Mouse (Mus musculus): ENCODE measurements around the gene Plcl1.

The Plcl1 gene

DNA sequence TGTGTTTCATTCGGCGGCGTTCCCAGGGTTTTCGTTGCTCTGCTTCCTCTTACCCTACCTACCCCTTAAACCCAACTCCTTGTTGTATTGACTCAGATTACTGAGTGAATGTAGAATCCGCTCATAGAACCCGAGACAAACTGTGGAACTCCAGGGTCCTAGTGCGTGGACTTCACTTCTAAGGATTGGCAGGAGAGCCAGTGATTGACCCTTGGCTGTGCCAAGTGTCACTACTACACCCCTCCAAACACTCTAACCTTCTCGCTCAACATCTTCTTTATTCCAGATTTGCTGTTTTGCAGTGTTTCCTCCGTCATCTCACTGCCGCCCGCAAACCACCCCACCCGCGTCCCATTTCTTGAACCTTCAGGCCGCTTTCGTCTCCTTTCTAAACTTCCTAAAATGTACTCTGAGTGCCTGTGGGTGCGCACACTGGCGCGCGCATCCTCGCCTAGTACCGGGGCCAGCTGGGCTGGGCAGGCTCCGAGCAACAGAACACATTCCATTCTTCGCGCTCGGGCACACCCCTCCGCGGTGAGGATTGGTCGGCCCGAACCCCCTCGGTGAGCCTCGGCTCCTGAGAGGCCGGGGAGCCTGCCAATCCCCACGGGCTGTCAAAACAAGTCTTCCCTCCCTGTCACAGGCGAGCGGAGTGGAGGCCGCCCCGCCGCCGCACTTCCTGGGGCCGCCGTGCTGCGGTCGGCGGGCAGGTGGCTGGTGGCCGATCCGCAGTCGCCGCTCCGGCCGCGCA is at the start of gene Plcl1:
Gene Plcl1 (plus strand): TSS at position 650 of the 751 bp plus-strand sequence.
- DNase-seq: peak; percentile 96

DNA sequence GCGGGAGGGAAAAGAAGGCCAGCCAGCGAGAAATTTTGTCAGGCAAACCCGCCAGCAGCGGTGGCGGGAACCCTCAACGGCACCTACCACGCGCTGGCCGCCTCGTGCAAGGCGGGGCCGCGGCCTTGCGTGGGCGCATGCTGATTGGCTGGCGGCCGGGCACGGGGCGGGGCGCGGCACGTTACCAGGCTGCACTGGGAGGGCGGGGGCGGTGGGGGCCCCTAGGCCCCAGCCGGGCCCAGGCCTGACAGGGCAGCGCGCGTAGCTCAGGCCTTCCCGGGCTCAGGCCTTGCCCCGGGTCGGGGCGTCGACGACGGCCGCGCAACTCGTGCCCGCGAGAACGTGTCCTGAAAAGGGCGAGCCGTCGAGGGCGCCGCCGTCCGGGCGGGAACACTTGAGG is 43.1 kb upstream of the Plcl1 start:
- DNase-seq: peak; percentile 14

DNA sequence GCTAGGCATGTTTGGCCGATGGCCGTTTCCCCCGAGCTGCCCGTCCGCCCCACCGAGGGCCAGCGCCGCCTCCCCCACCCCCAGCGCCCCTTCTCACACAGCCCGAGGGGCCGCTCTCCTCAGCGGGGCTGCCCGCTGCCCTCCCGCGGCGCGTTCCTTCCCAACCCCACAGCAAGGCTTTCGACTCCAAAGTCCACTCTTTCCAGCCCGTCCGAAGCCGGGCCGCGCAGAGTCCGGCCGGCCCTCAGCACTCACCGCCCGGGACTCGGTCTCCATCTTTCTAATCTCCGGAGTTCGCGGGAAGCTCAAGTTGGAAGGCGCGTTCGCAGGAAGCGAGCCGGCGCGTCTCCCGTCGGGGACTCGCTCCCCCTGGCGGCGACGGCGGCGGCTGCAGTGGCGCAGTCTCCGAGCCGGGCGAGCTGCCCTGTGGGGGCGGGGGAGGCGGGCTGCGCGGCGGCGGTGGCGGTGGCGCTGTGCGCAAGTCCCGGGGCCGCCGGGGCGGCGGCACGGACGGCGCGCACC is 42.6 kb upstream of the Plcl1 start, which contains the start of gene Boll:
Gene Boll (minus strand): TSS at position 426 of the 522 bp plus-strand sequence.
- DNase-seq: peak; percentile 93

DNA sequence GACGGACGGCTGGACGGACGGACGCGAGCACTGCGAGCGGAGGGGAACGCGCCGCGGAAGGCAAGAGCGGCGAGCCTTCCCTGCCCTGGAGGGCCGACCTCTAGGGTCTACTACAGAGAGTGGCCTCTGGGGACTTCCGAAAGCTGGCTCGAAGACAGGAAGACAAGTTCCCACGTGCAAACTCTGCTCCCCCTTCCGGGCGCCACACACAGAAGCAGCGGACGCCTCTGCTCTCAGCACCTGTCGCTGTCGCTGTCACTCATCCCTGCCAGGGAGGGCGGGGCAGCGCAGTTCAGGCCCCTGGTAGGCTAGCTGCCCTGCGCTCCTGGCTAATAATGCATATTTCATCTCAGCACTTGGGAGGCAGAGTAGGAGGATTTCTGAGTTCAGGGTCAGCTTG is 42.1 kb upstream of the Plcl1 start:
- DNase-seq: peak; percentile 84

DNA sequence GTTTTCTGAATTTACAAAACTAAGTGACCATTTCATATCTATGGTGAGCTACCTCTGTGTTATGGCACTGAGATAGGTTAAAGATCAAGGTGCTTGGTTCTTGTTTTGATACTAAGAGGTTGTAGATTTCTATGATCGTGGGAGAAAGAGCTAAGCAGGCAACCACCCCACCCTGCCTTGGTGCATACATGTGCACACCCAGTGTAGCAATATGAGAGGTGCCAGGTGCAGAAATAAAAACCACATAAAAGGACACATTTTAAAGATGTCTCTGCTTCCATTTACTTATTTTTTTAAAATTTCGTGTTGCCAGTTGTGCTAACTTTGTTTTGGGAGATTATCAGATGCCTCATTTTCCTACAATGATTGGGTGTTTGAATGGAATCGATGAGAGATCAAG is 33.1 kb upstream of the Plcl1 start:
- peak; percentile 45 for DNase-seq

DNA sequence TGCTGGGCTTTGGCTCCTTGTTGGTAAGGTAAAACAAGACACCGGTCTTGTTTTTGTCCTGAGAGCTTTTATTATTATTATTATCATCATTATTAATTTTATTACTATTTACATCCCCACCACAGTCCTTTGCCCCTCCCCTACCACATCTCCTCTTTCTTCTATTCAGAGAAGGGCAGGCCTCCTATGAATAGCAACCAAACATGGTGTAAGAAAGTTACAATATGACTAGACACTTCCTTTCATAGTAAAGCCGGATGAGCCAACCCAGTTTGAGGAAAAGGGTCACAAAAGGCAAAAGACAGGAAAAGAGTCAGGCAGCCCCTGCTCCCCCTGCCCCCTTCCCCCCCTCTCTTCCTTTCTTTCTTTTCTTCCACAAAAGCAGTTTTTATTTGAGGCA is 25.2 kb upstream of the Plcl1 start:
- no peak for DNase-seq

DNA sequence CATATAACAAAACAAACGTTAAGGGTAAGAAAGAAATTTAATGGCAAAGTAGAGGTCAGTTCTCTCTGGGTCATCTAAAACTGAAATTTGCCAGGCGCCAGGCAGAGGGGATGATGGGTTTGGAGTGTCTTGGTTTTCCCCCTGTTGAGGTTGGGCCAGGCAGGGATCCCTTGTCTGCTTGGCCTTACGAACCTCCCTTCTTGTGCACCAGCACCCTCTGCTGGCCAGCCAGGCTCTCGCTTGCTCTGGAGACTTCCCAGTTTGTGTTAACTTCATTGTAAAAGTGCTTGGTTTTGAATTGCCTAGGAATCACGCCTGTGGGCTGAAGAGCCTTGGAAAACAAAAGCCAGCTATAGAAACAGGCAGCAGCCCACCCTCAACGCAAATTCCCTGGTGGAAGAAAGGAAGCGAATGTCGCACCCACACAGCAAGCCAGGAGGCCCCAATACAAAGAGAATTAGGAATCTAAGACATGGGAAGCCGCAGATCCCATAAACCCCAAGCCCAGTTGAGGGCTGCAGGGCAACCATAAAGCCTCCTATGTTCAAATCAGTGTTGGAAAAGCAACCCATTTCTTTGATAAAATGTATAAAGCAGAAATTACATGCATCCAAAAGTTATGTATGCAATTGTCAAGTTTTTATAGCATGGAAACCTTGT is 22.5 kb upstream of the Plcl1 start:
- peak; percentile 94 for DNase-seq

DNA sequence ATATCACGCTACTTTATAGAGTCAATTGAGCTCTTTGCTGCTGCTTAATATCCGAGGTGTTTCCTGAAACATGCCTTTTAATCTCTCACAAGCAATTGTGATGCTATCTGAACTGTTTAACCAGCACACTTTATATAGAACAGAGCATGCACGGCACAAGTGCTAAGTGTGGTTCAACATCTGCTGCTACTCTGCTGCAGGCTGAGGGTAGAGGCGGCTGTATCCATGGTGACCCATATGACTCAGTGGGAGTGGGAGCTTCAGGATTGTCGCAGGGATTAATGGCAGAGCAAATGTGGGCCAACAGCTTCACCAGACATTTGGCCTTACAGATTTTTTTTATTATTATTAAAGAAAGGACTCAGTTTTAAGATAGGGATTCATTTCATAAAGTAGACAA is 5.8 kb upstream of the Plcl1 start:
- no peak for DNase-seq

DNA sequence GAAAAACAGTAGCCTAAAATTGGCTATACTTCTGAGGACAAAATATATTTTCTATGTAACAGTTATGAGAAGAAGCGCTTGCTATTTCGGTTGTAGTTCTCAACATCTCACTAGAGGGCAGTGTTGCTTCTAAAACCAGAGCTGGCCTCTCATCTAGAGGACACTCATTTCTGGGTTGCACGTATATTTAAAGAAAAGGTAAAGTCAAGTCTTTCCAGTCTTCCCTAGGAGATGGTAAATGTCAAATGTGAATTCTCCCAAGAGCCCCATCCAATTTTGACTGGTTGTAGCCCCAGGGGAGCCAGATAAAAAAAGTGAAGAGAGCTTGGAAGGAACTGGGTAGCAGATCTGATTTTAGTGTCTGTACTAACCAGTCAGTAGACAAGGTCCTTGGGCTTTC is 1.3 kb upstream of the Plcl1 start:
- DNase-seq: peak; percentile 57

DNA sequence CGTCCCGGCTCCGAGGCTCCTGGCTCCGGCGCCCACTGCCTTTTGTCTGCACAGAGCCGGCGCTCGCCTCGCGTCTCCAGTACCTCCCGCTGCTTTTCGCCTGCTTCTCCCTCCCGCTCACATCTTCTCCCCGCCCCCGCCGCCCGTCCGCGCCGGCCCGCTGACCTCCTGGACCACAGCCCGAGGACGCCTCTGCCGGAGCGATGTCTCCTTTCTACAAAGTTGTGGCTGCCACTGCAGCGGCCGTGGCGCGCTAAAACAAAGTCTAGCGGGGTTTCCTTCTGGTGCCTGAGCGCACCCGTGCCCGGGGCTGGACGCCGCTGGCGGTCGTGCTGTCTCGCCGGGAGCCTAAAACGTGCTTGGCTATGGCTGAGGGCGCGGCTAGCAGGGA is 297 bp downstream of the Plcl1 start:
- peak; percentile 72 for DNase-seq

DNA sequence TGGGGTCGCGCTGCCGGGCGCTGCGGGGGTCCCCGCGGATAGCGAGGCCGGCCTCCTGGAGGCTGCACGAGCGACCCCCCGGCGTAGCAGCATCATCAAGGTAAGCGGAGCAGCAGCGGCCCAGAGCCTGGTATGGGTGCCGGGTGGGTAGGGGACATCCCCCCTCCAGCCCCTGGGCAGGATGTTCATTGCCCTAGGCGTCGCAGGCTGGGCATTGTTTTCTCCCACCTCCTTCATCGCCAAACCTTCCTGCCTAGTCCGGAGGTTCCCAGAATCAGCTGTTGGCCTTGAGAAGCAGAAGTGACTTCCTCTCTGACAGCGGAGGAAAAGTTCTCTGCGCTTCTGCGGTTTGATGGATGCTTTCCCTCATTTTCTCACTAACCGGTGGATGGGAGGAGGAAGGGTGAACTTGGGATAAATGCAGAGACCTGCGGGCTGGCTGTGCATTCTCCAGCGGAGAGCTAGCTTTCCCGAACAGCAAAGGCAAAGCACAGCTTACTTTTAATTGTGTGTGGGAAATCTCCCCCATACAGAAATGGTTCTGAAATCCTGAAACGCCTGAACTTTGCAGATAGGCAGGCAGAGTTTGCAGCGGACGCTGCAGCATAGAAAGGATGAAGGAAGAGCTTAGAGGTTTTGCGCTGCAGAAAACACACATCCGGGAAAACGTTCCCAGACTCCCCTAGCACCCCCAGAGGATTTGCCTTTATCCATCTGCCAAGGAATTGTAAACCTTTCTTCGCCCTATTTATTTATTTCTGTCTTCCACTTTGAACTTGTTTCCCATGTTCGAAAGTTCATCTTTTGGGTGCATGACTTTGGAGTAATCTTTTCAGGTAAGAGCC is 1.0 kb downstream of the Plcl1 start:
- no peak for DNase-seq

DNA sequence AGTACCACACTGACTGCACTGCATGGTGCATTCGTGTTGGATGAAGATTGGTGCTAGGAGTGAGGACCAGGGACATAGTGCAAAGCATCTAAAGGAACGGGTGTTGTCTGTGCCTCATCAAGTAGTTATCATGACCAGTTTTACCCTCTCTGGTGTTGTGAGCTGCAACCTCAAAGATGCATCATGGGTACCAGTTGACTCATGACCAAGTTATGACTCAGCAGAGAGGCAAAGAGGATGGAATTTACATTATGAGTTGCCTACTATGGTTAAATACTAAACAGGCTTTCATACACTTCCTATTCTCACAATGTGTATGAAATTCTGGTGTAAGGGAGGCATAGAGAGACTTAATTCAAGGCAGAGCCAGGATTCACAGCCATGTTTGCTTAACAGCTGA is 4.9 kb downstream of the Plcl1 start:
- DNase-seq: no peak

DNA sequence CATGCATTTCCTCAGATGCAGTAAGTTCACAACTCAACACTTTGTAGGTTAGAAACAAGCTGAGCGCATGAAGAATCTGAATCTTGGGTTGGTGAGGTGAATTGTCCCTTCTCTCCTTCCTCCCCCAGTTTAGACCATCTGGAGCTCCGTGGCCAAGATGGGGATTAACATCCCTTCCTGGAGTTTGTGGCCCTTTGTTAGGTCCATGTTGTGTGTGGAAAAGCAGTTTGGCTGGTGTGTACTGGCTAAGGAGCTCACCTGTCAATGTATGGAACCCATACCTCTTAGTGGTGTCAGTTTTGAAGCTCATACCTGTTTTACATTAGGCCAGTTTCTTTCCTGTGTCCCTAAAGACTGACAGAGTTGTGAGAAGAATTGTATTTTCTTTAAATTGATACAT is 5.4 kb downstream of the Plcl1 start:
- no peak for DNase-seq

DNA sequence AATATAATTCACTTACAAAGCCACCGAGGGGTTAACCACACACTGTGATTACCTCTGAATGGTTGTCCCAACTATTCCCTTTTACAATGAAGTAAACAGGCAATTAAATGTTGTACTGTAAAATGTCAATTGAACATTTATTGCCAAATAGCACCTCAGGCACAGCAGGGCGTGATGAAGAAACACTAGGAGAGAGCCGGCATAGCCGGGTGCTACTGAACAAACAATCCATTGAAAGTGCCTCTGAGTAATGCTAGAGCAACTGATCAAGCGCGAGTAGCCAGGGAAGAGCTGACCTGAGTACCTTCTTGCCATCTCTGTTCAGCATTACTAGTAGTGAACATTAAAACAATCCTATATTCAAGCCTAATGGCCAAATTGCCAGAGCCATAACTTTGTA is 6.8 kb downstream of the Plcl1 start:
- DNase-seq: no peak

DNA sequence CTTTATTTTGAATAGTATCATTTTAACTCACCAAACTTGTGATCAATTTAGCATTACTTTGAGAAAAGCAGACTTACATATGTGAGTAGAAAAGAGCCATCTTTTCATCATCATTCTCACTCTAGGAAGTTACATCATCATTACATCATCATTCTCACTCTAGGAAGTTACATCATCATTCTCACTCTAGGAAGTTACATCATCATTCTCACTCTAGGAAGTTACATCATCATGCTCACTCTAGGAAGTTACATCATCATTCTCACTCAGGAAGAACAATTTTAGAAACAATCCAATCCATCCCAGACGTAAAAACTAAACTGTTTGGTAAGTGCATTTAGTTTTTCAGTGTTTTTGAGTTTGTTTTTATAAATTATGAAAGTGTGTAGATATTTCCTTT is 7.8 kb downstream of the Plcl1 start:
- no peak for DNase-seq

DNA sequence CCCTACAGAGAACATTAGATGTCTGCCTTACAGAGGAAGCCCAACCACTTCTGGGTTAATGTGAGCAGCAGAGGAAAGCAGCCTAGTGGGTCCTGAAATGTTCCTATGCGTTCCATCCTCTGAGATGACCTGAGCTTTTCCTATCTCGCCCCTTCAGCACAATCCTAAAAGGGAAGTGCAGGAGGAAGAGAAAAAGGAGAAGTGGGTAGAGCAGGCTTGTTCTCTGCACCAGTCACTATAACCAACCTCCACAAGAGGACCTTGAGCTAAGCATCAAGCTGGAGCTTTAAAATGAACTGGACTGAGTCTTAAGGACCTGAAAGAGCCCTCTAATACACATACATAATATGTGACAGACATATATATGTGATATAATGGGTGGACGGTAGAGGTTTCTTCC is 13.2 kb downstream of the Plcl1 start:
- DNase-seq: no peak

DNA sequence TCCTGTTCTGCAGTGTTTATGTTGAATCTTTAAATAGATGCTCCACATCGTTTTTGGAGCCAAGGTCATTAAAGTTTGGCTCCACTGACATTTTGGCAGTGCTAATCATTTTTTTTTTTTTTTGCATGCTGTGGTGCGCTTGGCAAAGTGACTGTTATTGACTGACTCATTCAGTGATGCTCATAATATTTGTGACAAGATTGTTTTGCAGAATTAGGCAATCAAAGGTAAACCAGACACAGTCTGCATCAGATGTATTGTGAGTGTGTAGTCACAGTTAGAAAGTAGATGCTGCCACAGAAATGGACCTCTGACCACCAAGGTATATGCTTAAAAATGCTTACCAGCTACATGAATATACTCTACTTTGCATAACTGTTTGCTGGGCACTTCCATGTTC is 21.9 kb downstream of the Plcl1 start:
- no peak for DNase-seq

DNA sequence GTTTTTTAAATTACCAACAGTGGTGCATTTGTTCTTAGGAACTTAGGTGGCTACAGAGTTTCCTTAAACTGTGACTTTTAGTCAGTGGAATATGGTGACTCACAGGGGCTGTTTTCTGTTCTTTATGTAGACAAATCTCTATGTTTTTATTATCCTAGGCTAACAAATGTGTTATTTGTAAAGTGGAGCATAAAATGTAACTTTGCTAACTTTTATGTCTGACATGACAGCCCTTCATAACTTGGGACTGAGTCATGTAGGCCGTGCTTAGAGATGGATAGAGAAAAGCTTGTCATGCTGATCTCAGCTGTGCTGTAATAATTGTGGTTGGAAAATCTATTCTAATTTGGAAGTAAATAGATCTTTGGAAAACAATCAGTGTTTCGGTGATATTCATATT is 23.3 kb downstream of the Plcl1 start:
- DNase-seq: no peak

DNA sequence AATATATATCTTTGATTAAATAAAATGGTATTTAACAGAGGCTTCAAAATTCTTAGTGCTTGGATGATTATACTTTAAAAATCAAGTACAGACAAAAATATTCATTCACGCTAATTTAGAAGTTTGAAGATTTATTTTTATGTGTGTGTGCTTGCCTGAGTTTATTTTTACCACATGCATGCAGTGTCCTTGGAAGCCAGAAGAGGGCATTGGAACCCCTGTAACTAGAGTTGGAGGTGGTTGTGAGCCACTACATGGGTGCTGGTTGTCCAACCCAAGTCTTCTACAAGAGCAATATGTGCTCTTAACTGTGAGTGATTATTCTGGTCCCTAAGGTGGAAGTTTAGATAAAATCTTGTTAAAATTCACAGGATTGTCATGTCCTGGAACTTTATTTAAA is 24.0 kb downstream of the Plcl1 start:
- DNase-seq: no peak

DNA sequence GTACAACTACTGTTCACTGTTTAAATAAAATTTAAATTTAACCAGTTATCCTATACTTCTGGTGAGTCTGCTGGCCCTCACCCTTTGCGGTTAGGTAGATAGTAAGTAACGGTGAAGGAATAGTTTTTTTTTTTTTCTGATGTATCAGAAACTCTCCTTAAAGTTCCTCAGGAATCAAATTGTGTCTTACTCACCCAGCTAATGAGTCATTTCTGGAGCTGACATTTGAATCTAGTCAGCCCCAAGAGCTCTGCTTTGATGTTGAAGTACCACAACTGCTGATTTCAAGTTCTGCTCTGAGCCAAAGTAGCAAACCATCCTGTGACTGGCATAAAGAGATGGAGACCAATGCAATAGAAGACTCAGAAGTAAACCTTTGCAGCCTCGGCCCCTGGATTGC is 24.9 kb downstream of the Plcl1 start:
- DNase-seq: no peak

DNA sequence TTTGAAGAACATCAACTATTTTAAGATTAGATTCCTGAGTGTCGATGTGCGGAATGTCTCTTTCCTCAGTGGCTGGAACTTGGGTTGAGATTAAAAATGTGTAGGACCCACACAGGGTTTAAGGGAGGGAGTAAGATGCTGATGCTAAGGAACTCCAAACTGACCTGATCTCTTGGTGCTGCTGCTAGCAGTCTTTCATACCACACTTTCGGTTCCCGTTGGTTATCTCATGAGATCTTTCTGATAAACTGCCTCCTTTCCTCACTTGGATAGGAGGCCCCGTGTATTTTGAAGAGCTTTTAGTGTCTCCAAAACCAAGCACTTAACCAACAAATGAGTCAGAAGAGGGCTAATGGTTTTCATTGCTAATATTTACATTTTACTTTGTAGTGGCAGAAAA is 30.9 kb downstream of the Plcl1 start:
- no peak for DNase-seq

DNA sequence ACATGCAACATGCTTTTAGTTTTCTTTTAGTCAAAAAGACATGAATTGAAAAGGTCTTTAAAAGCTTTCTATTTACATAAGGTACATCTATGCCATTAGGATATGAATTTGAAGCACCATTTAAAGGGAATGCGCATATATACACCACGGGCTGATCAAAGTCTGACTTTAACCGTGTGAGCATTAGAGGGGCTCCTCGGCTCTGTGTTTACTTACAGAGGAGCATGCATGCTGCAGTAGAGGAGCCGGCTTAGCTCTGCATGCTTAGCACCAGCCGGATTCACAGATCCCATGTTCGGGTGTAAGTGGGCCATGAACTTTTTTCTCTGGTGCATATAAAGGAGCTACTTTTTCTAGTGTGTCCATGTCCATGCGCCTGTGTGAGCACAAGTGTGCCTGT is 31.4 kb downstream of the Plcl1 start:
- DNase-seq: no peak

DNA sequence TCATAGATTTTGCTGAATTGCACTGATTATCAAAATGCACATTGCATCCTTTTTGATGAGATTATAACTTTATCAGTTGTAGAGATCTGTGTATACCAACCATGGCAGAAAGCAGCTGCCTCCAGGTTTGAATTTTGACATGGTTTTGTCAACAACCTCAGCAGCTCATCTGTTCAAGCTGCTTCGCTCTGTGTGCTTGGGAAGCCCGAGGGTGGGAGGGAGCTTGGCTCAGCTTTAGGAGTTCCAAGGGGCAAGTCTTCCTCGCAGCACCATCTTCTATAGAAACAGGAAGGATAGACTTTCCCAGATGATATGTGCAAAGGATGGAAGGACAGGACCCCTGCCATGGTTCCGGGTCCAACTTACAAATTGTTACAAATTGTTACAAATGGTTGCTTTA is 32.9 kb downstream of the Plcl1 start:
- DNase-seq: peak; percentile 27
